Mouse (Mus musculus): Measurements from ENCODE around the gene Ppp2r5c.

GRCm38 (mm10) chr12:110608460-110609152 is 161.7 kb downstream of the Ppp2r5c start:
- peak; percentile 6; the same call in 1 of the 2 replicates for TF ChIP-seq CTCF (IDR thresholded peaks at IDR 0.05; ENCODE audit: extremely low read depth, insufficient read depth, insufficient read length, insufficient replicate concordance)
- TF ChIP-seq POLR2A (IDR thresholded peaks at IDR 0.05; ENCODE audit: low read depth, low read length): no peak

Data from spleen, adult 2 months (tissue).